Mouse (Mus musculus): ENCODE results near the gene P2ry10b. TPM values are rescaled to one million over a fixed set of nuclear protein-coding genes. Genes with fewer than 3 reads are reported as not detected.

P2ry10b gene
- polyA plus RNA-seq (2017; shearing (Covaris generic)), result 1 to 10 TPM; 2.7 to 5.3 TPM

DNA sequence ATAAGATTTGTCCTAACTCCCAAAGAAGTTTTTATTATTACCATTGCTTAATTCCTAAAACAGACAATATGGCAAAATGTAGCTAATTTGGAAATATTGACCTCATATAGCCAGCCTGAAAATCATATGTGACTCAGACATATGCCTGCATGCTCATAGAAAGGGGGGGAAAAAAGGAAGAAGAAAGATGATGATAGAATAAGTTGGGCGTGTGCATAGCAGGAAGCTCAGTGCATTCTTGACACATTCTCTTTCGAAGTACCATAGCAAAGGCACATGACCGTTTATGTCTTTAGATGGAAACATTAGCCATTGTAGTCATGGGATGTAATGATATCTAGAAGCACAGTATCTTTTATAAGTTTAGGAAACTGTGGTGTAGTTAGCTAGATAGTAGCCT is at the start of gene P2ry10b:
Gene P2ry10b (plus strand): TSS at position 247 of the 400 bp plus-strand sequence.

Other genes starting within 250 kb of the P2ry10b start
- gene Lpar4, start 228.3 kb upstream of the P2ry10b start, polyA plus RNA-seq (2017; shearing (Covaris generic)), result under 1 TPM in 1 of 2 experiments, not detected in 1; 0.17 TPM
- gene P2ry10, start 60.4 kb upstream of the P2ry10b start, polyA plus RNA-seq (2017; shearing (Covaris generic)), result 10 to 100 TPM; 45.9 to 86.7 TPM
- gene Gpr174, start 107.0 kb downstream of the P2ry10b start, polyA plus RNA-seq (2017; shearing (Covaris generic)), result 10 to 100 TPM; 44.2 to 83.2 TPM